Mouse (Mus musculus) embryonic facial prominence, embryonic 13.5 days (tissue): ENCODE measurements around the gene Epb41l2. TPM values are rescaled to one million over a fixed set of nuclear protein-coding genes. Genes with fewer than 3 reads are reported as not detected.

Experiments used
- ATAC-seq: fragments of 200-750 bp; cut with Nextera tagmentation; 2 replicates; pipeline ENCODE4 v1.8.0; 2017; ENCODE audit warnings: low read depth; ENCODE audit not compliant: insufficient number of reproducible peaks, insufficient read depth, low FRiP score, low TSS enrichment
- H3K27ac ChIP-seq: fragments of 300-500 bp; sonication (generic); 2 replicates; pipeline ENCODE4 v1.5.1; 2015; ENCODE audit warnings: moderate library complexity, mild to moderate bottlenecking, inconsistent platforms
- H3K27me3 ChIP-seq: fragments of 300-500 bp; sonication (generic); 2 replicates; pipeline ENCODE4 v1.6.1; 2015; ENCODE audit warnings: mild to moderate bottlenecking, inconsistent platforms
- H3K36me3 ChIP-seq: fragments of 300-500 bp; sonication (generic); 2 replicates; pipeline ENCODE4 v1.6.1; 2015; ENCODE audit warnings: mild to moderate bottlenecking, inconsistent platforms
- H3K4me1 ChIP-seq: fragments of 300-500 bp; sonication (generic); 2 replicates; pipeline ENCODE4 v1.6.1; 2015; ENCODE audit warnings: inconsistent platforms
- H3K4me2 ChIP-seq: fragments of 300-500 bp; sonication (generic); 2 replicates; pipeline ENCODE4 v1.6.1; 2015; ENCODE audit warnings: moderate library complexity, mild to moderate bottlenecking, inconsistent platforms
- H3K4me3 ChIP-seq: fragments of 300-500 bp; sonication (generic); 2 replicates; pipeline ENCODE4 v1.5.1; 2015; ENCODE audit warnings: mild to moderate bottlenecking, inconsistent platforms
- H3K9ac ChIP-seq: fragments of 300-500 bp; sonication (generic); 2 replicates; pipeline ENCODE4 v1.6.1; 2015; ENCODE audit warnings: mild to moderate bottlenecking, inconsistent platforms
- H3K9me3 ChIP-seq: fragments of 300-500 bp; sonication (generic); 2 replicates; pipeline ENCODE4 v1.6.1; 2016; ENCODE audit warnings: inconsistent platforms
- WGBS: fragments of 180-500 bp; shearing (Covaris S2); methylation state at CpG from one replicate; pipeline ENCODE4 v1.1.7; 2015; ENCODE audit warnings: mixed read lengths; 5-methylcytosine and 5-hydroxymethylcytosine counted together
- polyA plus RNA-seq: library from polyadenylated mRNA; unstranded; fragments of >200 nt; fragmentation: Nextera tagmentation; extraction: Ambion mirVana; gene quantifications from 2 replicates; pipeline ENCODE4 v1.2.1, GENCODE M21; 2015

The Epb41l2 gene
- polyA plus RNA-seq, 1 experiment from 2014 or later, result 81.6 TPM

DNA sequence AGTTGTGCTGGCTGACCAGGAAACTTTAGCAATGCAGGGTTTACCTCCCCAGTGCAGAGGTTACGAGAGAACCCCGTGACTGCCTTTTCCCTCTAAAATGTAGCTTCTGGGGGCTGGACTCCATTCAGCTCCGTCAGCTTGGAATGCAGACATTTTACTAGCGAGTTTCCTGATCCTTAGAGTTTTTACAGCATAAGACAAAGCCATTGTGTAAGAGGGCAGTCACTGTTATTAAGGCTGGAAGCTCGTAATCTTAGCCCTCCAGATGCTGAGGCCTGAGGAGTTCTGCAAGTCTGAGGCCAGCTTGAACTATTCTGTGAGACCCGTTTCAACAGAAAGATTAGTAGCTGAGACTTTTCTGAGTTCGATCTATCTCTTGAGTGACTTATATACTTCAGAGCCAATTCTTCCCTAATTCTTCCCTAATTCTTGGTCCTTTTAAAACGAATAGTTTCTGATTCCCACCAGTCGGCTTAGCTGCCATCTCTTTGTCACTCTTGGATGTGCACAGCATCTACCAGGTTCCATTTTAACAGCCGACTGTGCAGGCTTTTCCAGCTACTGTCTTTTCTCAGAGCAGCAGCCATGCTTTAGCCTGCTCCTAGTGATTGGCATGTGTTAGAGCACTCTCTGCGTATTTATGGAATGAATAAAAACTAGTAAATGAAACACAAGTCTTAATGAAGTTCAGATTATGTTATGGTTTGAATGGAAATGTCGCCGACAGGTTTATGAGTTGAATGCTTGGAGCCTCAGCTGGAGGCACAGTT, 26.4 kb downstream of the Epb41l2 start:
- Histone ChIP-seq H3K36me3 (no peaks in the 10 kb centered on the region), H3K4me3 (no peak overlapping the region), H3K4me2 (no peak overlapping the region), H3K27me3 (no peaks in the 10 kb centered on the region), H3K27ac (peak overlapping the region; percentile 80), H3K4me1 (peaks cover 56% of the 10 kb centered on the region), H3K9me3 (no peaks in the 10 kb centered on the region), H3K9ac (0 out of 2 replicates have a peak overlapping the region, but pooled peaks have one; percentile 16)
- WGBS, result 32% methylated on average over 13 of the region's 13 CpGs
- no peak for ATAC-seq

GRCm38 (mm10) chr10:25386868-25387267, 27.3 kb downstream of the Epb41l2 start:
- H3K27ac ChIP-seq, result 0 out of 2 replicates have a peak overlapping the region, but pooled peaks have one; percentile 80
- H3K9ac ChIP-seq, result no peak overlapping the region

GRCm38 (mm10) chr10:25387268-25387667, 27.7 kb downstream of the Epb41l2 start:
- WGBS, result 48% methylated on average over 4 of the region's 4 CpGs
- H3K9ac ChIP-seq, result no peak overlapping the region
- H3K4me2 ChIP-seq, result no peak overlapping the region
- no peak overlapping the region for H3K4me3 ChIP-seq
- peaks cover 53% of the 10 kb centered on the region for H3K4me1 ChIP-seq
- H3K36me3 ChIP-seq, result 0 out of 2 replicates have a peak, but pooled peaks cover 4% of the 10 kb centered on the region
- ATAC-seq, result no peak
- H3K27ac ChIP-seq, result 0 out of 2 replicates have a peak overlapping the region, but pooled peaks have one; percentile 80
- H3K27me3 ChIP-seq, result no peaks in the 10 kb centered on the region
- H3K9me3 ChIP-seq, result no peaks in the 10 kb centered on the region

More at GRCm38 (mm10) chr10:25386868-25387267, 27.3 kb downstream of the Epb41l2 start:
- ATAC-seq, result no peak
- no peaks in the 10 kb centered on the region for H3K27me3 ChIP-seq
- 69% methylated on average over 4 of the region's 4 CpGs for WGBS
- H3K36me3 ChIP-seq, result no peaks in the 10 kb centered on the region
- H3K4me3 ChIP-seq, result no peak overlapping the region
- peaks cover 52% of the 10 kb centered on the region for H3K4me1 ChIP-seq
- H3K9me3 ChIP-seq, result no peaks in the 10 kb centered on the region
- no peak overlapping the region for H3K4me2 ChIP-seq

GRCm38 (mm10) chr10:25392786-25393185, 33.2 kb downstream of the Epb41l2 start:
- Histone ChIP-seq H3K4me1 (peaks cover 22% of the 10 kb centered on the region), H3K36me3 (0 out of 2 replicates have a peak, but pooled peaks cover 4% of the 10 kb centered on the region), H3K4me3 (no peak overlapping the region), H3K27ac (no peak overlapping the region), H3K4me2 (no peak overlapping the region), H3K9ac (no peak overlapping the region), H3K9me3 (no peaks in the 10 kb centered on the region), H3K27me3 (no peaks in the 10 kb centered on the region)
- 77% methylated on average over 7 of the region's 7 CpGs for WGBS
- ATAC-seq, result no peak

DNA sequence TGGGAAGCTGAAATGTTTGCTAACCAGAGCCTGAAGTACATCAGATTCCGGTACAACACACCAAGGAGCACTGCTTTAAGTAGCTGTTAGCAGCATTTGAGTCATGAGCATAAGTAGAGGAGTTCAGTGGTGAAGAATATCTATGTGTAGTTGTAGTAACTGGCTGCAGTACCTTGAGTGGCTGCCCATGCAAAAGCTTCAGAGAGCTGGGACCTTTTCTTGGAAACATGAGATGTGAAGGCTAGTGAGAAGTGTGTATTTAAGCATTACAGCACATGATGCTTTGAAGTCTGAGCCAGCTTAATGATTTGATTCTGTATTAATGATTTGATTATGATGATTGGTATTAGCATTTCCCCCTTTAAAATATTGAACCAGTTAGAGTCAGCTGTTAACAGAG, 34.1 kb downstream of the Epb41l2 start:
- no peak for ATAC-seq
- peaks cover 26% of the 10 kb centered on the region for H3K4me1 ChIP-seq
- H3K9ac ChIP-seq, result no peak overlapping the region
- no peak overlapping the region for H3K4me2 ChIP-seq
- 0 out of 2 replicates have a peak, but pooled peaks cover 4% of the 10 kb centered on the region for H3K36me3 ChIP-seq
- no peaks in the 10 kb centered on the region for H3K9me3 ChIP-seq
- no peak overlapping the region for H3K4me3 ChIP-seq
- no peaks in the 10 kb centered on the region for H3K27me3 ChIP-seq
- H3K27ac ChIP-seq, result no peak overlapping the region; the same call in 1 of the 2 replicates
- WGBS, result 90% methylated on average over 1 of the region's 1 CpGs

DNA sequence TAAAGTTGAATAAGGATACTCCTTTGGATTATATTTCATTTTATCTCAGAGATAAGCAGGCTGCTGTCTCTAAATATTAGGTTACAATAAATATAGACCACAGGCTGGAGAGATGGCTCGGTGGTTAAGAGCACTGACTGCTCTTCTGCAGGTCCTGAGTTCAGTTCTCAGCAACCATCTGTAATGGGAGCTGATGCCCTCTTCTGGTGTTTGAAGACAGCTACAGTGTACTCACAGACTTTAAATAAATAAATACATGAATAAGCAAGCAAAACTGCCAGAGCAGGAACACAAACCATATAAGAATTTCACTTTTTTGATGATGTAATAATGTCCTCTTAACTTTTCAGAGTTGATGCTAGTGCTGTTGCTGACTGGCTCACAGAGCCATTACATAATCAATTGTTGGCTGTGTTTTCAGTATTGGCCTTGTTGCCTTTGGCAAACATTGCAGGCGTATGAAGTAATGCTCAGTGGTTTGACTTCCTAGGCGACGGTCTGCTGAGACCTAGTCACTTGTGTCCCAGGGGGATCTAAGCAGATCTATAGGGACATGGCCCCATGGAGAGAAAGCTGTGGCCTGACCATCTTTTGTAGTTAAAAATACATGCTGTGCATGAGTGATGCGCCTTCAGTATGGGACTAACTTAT, 35.8 kb downstream of the Epb41l2 start:
- H3K4me1 ChIP-seq, result peaks cover 29% of the 10 kb centered on the region
- no peak overlapping the region for H3K9ac ChIP-seq
- H3K27ac ChIP-seq, result no peak overlapping the region
- no peak overlapping the region for H3K4me3 ChIP-seq
- 80% methylated on average over 5 of the region's 5 CpGs for WGBS
- no peak for ATAC-seq
- no peaks in the 10 kb centered on the region for H3K9me3 ChIP-seq
- H3K4me2 ChIP-seq, result no peak overlapping the region
- H3K27me3 ChIP-seq, result no peaks in the 10 kb centered on the region
- 0 out of 2 replicates have a peak, but pooled peaks cover 4% of the 10 kb centered on the region for H3K36me3 ChIP-seq

DNA sequence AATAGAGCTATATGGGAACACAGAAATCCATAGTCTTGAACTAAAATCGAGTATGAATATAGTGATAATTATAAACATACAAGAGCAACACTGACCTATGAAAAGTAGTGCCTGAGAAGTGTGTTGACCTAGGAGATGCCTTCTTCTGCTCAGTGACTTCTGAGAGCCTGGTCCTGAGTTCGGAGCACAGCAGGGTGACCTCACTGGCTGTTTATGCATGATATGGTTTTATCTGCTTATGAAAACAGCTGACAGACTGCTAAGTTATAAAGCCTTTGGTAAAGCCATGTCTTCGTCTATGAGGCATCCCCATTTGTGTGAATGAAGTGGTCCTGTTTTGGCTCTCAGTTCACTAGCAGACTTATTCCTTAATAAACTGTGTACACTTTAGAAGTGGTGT, 37.3 kb downstream of the Epb41l2 start:
- 85% methylated on average over 3 of the region's 3 CpGs for WGBS
- H3K36me3 ChIP-seq, result 0 out of 2 replicates have a peak, but pooled peaks cover 4% of the 10 kb centered on the region
- H3K27ac ChIP-seq, result no peak overlapping the region
- no peak overlapping the region for H3K4me2 ChIP-seq
- H3K27me3 ChIP-seq, result no peaks in the 10 kb centered on the region
- no peaks in the 10 kb centered on the region for H3K9me3 ChIP-seq
- H3K4me3 ChIP-seq, result no peak overlapping the region
- ATAC-seq, result no peak
- H3K4me1 ChIP-seq, result peaks cover 40% of the 10 kb centered on the region
- no peak overlapping the region for H3K9ac ChIP-seq

GRCm38 (mm10) chr10:25397767-25398690, 38.4 kb downstream of the Epb41l2 start:
- Histone ChIP-seq H3K4me1 (peaks cover 33% of the 10 kb centered on the region), H3K4me3 (no peak overlapping the region)
- 60% methylated on average over 14 of the region's 14 CpGs for WGBS

GRCm38 (mm10) chr10:25399016-25399415, 39.4 kb downstream of the Epb41l2 start:
- peaks cover 42% of the 10 kb centered on the region for H3K4me1 ChIP-seq
- H3K9me3 ChIP-seq, result no peaks in the 10 kb centered on the region
- H3K9ac ChIP-seq, result no peak overlapping the region
- no peak overlapping the region for H3K4me2 ChIP-seq
- no peak overlapping the region for H3K4me3 ChIP-seq
- H3K36me3 ChIP-seq, result no peaks in the 10 kb centered on the region
- WGBS, result 76% methylated on average over 4 of the region's 4 CpGs
- no peak for ATAC-seq
- H3K27me3 ChIP-seq, result no peaks in the 10 kb centered on the region
- no peak overlapping the region for H3K27ac ChIP-seq

More at GRCm38 (mm10) chr10:25397767-25398690, 38.4 kb downstream of the Epb41l2 start:
- no peak overlapping the region for H3K27ac ChIP-seq
- H3K36me3 ChIP-seq, result no peaks in the 10 kb centered on the region
- H3K4me2 ChIP-seq, result no peak overlapping the region
- ATAC-seq, result no peak
- no peaks in the 10 kb centered on the region for H3K9me3 ChIP-seq
- H3K27me3 ChIP-seq, result no peaks in the 10 kb centered on the region
- no peak overlapping the region for H3K9ac ChIP-seq

GRCm38 (mm10) chr10:25400076-25400475, 40.5 kb downstream of the Epb41l2 start:
- Histone ChIP-seq H3K4me3 (no peak overlapping the region), H3K4me1 (peaks cover 51% of the 10 kb centered on the region), H3K36me3 (no peaks in the 10 kb centered on the region), H3K9ac (no peak overlapping the region), H3K9me3 (no peaks in the 10 kb centered on the region), H3K27me3 (no peaks in the 10 kb centered on the region), H3K27ac (no peak overlapping the region), H3K4me2 (no peak overlapping the region)
- no peak for ATAC-seq
- 53% methylated on average over 8 of the region's 8 CpGs for WGBS

DNA sequence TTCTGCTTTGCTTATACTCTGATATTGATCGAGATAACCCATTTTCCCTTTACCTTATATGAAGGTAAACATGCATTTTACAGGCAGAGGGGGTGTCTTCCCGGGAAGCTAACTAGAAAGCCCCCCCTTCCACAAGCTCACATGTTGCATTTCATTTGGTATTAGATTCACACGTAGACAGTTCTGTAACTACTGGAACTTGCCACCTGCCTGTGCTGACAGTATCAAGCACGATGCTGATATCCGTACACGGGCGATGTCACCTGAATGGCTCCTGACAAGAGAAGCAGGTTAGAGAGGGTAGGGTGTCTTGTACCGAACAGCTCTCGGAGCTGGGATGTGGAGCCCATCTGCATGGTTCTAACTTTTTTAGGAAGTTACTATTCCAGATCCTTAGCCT, 41.0 kb downstream of the Epb41l2 start:
- Histone ChIP-seq H3K9me3 (no peaks in the 10 kb centered on the region), H3K4me1 (peaks cover 51% of the 10 kb centered on the region)
- 88% methylated on average over 9 of the region's 9 CpGs for WGBS

More for the DNA sequence above, 41.0 kb downstream of the Epb41l2 start:
- H3K27me3 ChIP-seq, result no peaks in the 10 kb centered on the region
- no peak overlapping the region for H3K27ac ChIP-seq
- H3K4me2 ChIP-seq, result no peak overlapping the region
- H3K9ac ChIP-seq, result no peak overlapping the region
- ATAC-seq, result no peak
- no peak overlapping the region for H3K4me3 ChIP-seq
- no peaks in the 10 kb centered on the region for H3K36me3 ChIP-seq
